Mouse (Mus musculus) layer of hippocampus, adult 9-11 months (tissue): Measurements from ENCODE around the gene Selenow.
"Not testable (repeated sequence)": the region's sequence is repeated elsewhere in the genome, so short reads cannot be mapped to it uniquely, and the experiment has no call there.

Experiments
- DNase-seq: peaks from one replicate; pipeline ENCODE4 v3.0.0; 2022

Selenow gene

DNA sequence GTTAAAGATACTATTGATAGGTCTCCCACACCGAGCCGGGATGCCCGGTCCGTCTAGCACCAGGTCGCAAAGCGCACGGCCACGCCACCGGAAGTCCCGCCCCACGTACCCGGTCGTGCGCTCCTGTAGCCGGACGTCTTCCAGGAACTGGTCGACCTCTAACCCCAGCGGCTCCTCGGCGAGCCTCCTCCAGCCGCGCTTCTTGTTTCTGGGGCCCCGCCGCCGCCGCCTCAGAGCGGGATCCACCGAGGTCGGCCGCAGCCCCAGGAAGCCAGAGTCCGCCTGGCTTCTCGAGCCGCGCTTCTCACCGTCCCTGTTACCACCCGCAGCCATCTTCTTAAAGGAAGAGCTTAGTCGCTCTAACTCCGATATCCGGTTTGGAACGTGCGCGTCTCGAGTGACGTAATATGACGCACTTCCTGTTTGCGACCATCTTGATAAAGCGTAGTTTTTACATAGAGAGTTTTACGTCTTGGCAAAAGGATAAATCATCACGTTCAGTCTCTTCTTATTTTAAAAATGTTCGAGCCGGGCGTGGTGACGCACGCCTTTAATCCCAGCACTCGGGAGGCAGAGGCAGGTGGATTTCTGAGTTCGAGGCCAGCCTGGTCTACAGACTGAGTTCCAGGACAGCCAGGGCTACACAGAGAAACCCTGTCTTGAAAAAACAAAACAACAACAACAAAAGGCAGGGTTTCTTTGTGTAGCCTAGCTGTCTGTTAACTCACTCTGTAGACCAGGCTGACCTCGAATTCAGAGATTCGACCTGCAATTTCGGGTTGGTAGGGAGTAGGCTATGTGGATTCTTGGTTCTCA, 23.7 kb upstream of the Selenow start, which contains the start of gene Nop53:
Gene Nop53 (minus strand): TSS at position 354 of the 816 bp plus-strand sequence.
- DNase-seq, result peak; percentile 97

GRCm38 (mm10) chr7:15945211-15945610, 23.0 kb upstream of the Selenow start:
- DNase-seq, result no peak

DNA sequence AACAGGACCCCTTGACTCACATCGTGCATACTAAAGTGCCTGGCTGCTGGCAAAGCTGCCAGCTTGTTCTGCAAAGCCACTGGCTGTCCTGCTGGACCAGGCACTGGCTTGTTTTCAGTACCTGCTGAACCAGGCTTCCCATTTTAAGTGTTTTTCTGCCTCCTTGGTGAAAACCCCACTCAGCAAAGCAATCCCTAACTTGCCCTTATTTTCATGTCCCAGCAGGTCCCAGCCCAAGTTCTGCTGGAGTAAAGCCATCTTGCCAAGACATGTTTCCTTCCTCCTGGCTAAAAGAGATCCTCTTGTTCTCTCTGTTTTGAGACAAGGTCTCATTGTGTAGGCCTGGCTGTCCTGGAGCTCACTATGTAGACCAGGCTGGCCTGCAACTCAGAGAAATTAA, 22.1 kb upstream of the Selenow start:
- no peak for DNase-seq

GRCm38 (mm10) chr7:15938621-15939020, 16.4 kb upstream of the Selenow start:
- DNase-seq, result no peak

DNA sequence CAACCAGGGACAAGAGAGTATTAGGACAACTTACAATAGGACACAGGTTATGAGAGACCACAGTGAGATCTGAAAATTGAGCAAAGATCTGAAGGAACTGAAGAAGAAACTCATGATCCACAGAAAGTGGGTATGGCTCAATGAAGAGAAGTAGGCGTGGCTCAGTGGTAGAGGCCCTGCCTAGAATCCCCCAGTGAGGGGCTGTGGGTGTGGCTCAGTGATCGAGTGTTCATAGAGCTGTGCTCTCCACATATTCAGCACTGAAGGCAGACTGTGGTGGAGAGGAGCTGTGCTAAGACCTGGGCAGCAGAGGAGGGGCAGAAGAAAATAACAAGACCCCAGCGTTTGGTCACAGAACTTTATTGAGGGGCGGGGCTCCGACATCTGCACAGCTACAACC, 15.3 kb upstream of the Selenow start:
- DNase-seq, result no peak

GRCm38 (mm10) chr7:15933437-15934359, 11.5 kb upstream of the Selenow start:
- DNase-seq, result peak; percentile 80

GRCm38 (mm10) chr7:15931635-15932034, 9.4 kb upstream of the Selenow start:
- DNase-seq, result no peak

- DNase-seq, result no peak
Observed at GRCm38 (mm10) chr7:15930543-15930942, 8.3 kb upstream of the Selenow start.

DNA sequence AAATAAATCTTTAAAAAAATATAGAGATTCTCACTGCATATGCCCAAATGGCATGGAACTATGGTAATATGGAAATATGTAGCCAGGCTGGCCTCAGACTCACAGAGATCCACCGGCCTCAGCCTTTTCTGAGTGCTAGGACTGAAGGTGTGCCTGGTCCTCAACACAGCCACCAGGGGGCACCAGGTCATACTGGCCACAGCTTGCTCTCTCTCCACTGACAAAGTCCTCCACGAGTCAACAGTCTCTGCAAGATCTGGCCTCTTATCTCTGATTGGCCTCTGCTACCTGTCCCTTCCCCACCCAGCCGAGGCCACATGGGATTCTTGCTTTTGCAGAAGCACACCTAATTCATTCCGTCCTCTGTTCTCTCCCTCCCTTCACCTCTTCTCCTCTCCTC, 7.7 kb upstream of the Selenow start:
- no peak for DNase-seq

- DNase-seq, result no peak
Observed at GRCm38 (mm10) chr7:15921796-15922195, 406 bp downstream of the Selenow start.

GRCm38 (mm10) chr7:15920645-15921190, 1.5 kb downstream of the Selenow start:
- no peak for DNase-seq

DNA sequence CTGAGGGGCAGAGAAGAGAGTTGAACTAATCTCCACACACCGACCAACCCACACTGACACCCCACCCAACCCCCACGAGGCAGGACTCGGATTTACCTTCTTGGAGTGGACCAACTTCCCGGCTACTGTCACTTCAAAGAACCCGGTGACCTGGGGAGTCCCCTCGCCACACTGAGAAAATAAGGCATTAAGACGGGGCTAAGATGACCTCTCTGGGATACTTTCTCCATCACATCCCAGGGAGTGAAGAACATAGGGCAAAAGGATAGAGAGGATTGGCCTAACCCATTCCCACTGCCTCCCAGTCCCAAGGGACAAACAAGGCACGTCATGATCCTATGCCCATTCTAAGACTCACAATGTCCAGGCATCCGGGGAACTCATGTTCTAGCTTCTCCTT, 2.3 kb downstream of the Selenow start:
- DNase-seq, result no peak

DNA sequence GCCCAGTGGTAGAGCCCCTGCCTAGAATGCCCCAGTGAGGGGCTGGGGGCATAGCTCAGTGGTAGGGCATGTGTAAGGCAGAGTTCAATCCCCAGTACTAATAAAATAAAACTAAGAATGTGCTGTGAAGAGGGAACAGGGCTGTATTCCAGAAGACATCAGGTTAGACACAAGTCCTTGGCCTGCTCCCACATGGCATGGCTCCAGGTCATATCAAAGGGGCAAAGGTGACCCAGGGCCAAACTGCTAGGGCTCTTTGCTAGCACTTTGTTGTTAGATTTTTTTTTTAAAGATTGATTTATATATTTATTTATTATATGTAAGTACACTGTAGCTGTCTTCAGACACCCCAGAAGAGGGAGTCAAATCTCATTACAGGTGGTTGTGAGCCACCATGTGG, 3.8 kb downstream of the Selenow start:
- DNase-seq, result no peak

- DNase-seq, result no peak
Observed at GRCm38 (mm10) chr7:15916996-15917395, 5.2 kb downstream of the Selenow start.

- DNase-seq, result no peak
Observed at GRCm38 (mm10) chr7:15916134-15916723, 6.0 kb downstream of the Selenow start.

DNA sequence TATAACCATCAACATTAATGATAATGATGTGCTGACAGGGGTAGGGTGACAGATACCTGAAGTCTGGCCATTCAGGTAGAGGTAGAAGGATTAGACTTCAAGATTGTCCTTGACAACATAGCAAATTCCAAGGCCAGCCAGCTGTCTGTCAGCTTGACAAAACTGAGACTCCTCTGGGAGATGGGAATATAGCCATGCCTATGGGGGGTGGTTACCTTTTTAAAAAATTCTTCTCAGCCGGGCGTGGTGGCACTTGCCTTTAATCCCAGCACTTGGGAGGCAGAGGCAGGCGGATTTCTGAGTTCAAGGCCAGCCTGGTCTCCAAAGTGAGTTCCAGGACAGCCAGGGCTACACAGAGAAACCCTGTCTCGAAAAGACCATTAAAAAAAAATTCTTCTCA, 6.5 kb downstream of the Selenow start:
- not testable (repeated sequence) for DNase-seq

- DNase-seq, result no peak
Observed at GRCm38 (mm10) chr7:15914751-15915150, 7.5 kb downstream of the Selenow start.

DNA sequence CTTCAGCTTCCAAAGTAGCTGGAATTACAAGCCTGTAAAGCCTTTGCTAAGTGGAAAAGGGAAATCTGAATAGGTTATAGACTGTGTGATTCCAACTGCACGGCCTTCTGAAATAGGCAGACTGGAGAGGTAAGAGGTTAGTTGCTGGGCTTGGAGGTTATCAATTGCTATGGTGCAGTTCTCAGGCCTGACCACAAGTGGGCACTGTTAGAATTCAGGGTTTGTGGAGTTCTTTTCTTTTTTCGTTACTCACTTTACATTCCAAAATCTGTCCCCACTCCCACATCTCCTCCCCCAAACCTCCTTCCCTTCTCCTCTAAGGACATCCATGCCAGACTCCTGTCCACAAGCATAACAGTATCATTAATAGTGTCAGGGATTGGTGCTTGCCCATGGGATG, 8.0 kb downstream of the Selenow start:
- DNase-seq, result no peak

DNA sequence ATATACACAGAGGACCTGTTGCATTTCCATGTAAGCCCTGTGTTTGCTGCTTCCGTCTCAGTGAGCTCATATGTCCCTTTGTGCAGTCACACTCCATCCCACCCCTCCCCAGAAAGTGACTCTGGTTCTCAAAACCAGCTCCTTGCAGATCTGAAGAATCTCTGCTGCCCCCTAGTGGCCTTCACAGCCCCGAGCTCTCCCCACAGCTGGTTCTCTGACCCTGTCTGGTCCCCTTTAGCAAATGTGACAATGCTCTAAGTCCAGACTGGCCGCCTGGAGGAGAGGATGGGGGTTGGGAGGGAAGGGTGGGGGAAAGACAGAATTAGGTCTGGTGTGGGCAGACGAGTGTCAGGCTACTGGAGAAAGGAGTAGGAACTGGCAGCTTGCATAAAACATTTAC, 10.0 kb downstream of the Selenow start:
- peak; percentile 60 for DNase-seq

DNA sequence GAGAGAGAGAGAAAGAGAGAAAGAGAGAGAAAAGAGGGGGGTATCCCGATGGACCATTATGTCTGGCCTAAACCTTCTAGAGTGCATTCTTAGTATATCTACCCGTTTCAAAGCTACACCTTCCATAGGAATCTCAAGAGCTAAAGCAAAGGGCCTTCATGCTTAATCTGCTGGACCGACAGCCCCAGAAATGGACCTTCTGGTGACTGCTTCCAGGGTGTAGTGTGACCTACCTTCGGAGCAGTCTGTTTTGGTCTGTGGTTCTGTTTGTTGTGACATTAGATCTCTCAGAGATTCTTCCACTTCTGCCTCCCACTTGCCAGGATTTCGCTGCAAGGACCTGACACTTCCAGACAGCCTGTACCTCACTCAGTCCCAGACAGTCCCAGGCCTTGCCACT, 11.7 kb downstream of the Selenow start:
- no peak for DNase-seq

- no peak for DNase-seq
Observed at GRCm38 (mm10) chr7:15907971-15908590, 14.1 kb downstream of the Selenow start.

- no peak for DNase-seq
Observed at GRCm38 (mm10) chr7:15906602-15907001, 15.6 kb downstream of the Selenow start.

DNA sequence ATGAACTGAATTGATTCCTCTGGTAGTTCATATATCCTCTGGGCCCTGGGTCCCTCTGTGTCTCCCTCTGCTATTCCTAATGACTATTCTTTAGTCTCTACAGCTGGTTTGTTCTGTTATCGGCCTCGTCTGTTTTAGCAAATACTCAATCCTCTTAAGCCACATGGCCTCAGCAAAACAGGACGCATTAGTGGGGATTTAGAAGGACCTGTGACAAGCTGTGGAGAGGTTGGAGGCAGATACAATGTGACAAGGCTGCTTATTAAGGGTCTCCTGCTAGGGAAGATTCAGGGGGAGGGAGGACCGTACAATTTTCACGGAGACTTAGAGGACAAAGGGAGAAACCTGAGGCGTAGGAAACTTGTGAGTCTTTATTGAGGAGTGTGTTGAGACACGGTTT, 16.3 kb downstream of the Selenow start:
- DNase-seq, result no peak
